ENCODE assay signal across 8 mouse cellular contexts in genomic region chr12:56697011-56697740, GRCm38 (mm10). TPM values are rescaled to one million over a fixed set of nuclear protein-coding genes. Genes with fewer than 3 reads are reported as not detected.
DNase-seq lines count a peak whose midpoint lies in the region; ATAC-seq and TF ChIP-seq lines count a peak whose summit lies in the region.
"Had no signal": no experiment of that assay in that cellular context is flagged by ENCODE, and none has a peak within 500 bp of the region (broad histone marks: within the 10 kb centered on the region; RNA-seq: fewer than 3 reads in every experiment).

No protein-coding gene starts in this region.

- no peaks in the 10 kb centered on the region for H3K36me3 ChIP-seq in lung, postnatal 0 days (ENCODE audit: insufficient read depth, low read length)
- no peaks in the 10 kb centered on the region for H3K36me3 ChIP-seq in embryonic facial prominence, embryonic 13.5 days
- H3K36me3 ChIP-seq in limb, embryonic 12.5 days: no peaks in the 10 kb centered on the region
- no peaks in the 10 kb centered on the region for H3K36me3 ChIP-seq in stomach, embryonic 16.5 days (ENCODE audit: control insufficient read depth, insufficient read depth, low read length)

- peaks cover 91% of the 10 kb centered on the region for H3K27me3 ChIP-seq in lung, postnatal 0 days (replicated peaks; ENCODE audit: insufficient read depth, low read length)
- H3K27me3 ChIP-seq in embryonic facial prominence, embryonic 13.5 days: peaks cover 91% of the 10 kb centered on the region
- peaks cover 87% of the 10 kb centered on the region for H3K27me3 ChIP-seq in limb, embryonic 12.5 days
- peaks cover 75% of the 10 kb centered on the region for H3K27me3 ChIP-seq in stomach, embryonic 16.5 days (ENCODE audit: control insufficient read depth, insufficient read depth, low read length)

- no peak for ATAC-seq in lung, postnatal 0 days
- peak; percentile 17; the same call in 1 of the 2 replicates for ATAC-seq in embryonic facial prominence, embryonic 13.5 days (ENCODE audit: insufficient number of reproducible peaks, insufficient read depth, low FRiP score, low TSS enrichment, low read depth)
- ATAC-seq in limb, embryonic 12.5 days (ENCODE audit: insufficient number of reproducible peaks, insufficient read depth, low FRiP score, low TSS enrichment, low read depth): peak; percentile 8; the same call in 1 of the 2 replicates
- no peak for ATAC-seq in stomach, embryonic 16.5 days (ENCODE audit: insufficient read depth, low FRiP score)

- no peak overlapping the region for H3K27ac ChIP-seq in lung, postnatal 0 days (ENCODE audit: low read length)
- H3K27ac ChIP-seq in embryonic facial prominence, embryonic 13.5 days: peak overlapping the region; percentile 77
- H3K27ac ChIP-seq in limb, embryonic 12.5 days: peak overlapping the region; percentile 45; the same call in 1 of the 2 replicates
- H3K27ac ChIP-seq in stomach, embryonic 16.5 days (ENCODE audit: low read length): no peak overlapping the region
- H3K27ac ChIP-seq: macrophage had no signal

- TF ChIP-seq EP300 in lung, postnatal 0 days (IDR thresholded peaks at IDR 0.05): no peak

- WGBS in lung, postnatal 0 days: 3% methylated on average over 36 of the region's 36 CpGs
- WGBS in embryonic facial prominence, embryonic 13.5 days: under 1% methylated on average over 36 of the region's 36 CpGs
- 1% methylated on average over 36 of the region's 36 CpGs for WGBS in limb, embryonic 12.5 days
- under 1% methylated on average over 36 of the region's 36 CpGs for WGBS in stomach, embryonic 16.5 days

- H3K4me2 ChIP-seq in lung, postnatal 0 days (replicated peaks; ENCODE audit: low read depth, low read length): peak overlapping the region; percentile 58
- H3K4me2 ChIP-seq in embryonic facial prominence, embryonic 13.5 days: peak overlapping the region; percentile 63
- H3K4me2 ChIP-seq in limb, embryonic 12.5 days: peak overlapping the region; percentile 67
- peak overlapping the region; percentile 66 for H3K4me2 ChIP-seq in stomach, embryonic 16.5 days (ENCODE audit: low read depth, low read length)

- TF ChIP-seq CTCF in lung, postnatal 0 days (IDR thresholded peaks at IDR 0.05): no peak

- H3K4me1 ChIP-seq in lung, postnatal 0 days (ENCODE audit: insufficient read depth, low read depth, low read length): peaks cover 14% of the 10 kb centered on the region; the same call in 1 of the 2 replicates
- peaks cover 29% of the 10 kb centered on the region for H3K4me1 ChIP-seq in embryonic facial prominence, embryonic 13.5 days
- peaks cover 40% of the 10 kb centered on the region for H3K4me1 ChIP-seq in limb, embryonic 12.5 days (replicated peaks)
- peaks cover 17% of the 10 kb centered on the region for H3K4me1 ChIP-seq in stomach, embryonic 16.5 days (ENCODE audit: control insufficient read depth, insufficient read depth, low read length)

- H3K9ac ChIP-seq in lung, postnatal 0 days (replicated peaks; ENCODE audit: low read depth): no peak overlapping the region
- peak overlapping the region; percentile 76 for H3K9ac ChIP-seq in embryonic facial prominence, embryonic 13.5 days
- H3K9ac ChIP-seq in limb, embryonic 12.5 days (replicated peaks): peak overlapping the region; percentile 61
- H3K9ac ChIP-seq in stomach, embryonic 16.5 days (ENCODE audit: low read length): peak overlapping the region; percentile 61; the same call in 1 of the 2 replicates

- H3K4me3 ChIP-seq in lung, postnatal 0 days (ENCODE audit: low read depth, low read length): peak overlapping the region; percentile 30; the same call in 1 of the 2 replicates
- H3K4me3 ChIP-seq in embryonic facial prominence, embryonic 13.5 days: peak overlapping the region; percentile 49
- H3K4me3 ChIP-seq in limb, embryonic 12.5 days (replicated peaks): peak overlapping the region; percentile 47
- H3K4me3 ChIP-seq in stomach, embryonic 16.5 days (replicated peaks; ENCODE audit: low read length): peak overlapping the region; percentile 50

- no peaks in the 10 kb centered on the region for H3K9me3 ChIP-seq in lung, postnatal 0 days (ENCODE audit: low read length)
- no peaks in the 10 kb centered on the region for H3K9me3 ChIP-seq in embryonic facial prominence, embryonic 13.5 days
- no peaks in the 10 kb centered on the region for H3K9me3 ChIP-seq in limb, embryonic 12.5 days
- H3K9me3 ChIP-seq in stomach, embryonic 16.5 days (replicated peaks; ENCODE audit: control insufficient read depth, low read length): no peaks in the 10 kb centered on the region

- no peak for DNase-seq in lung, postnatal 0 days (ENCODE audit: low spot score)
- DNase-seq in lung, postnatal 36 days: no peak
- DNase-seq in thymus, postnatal 14 days: no peak
- no peak for DNase-seq in adrenal gland, adult (ENCODE audit: inconsistent age in 2 of 2, low spot score in 1 of 2)

RNA-seq across cellular contexts. Expression of gene Pax9, which starts 5.6 kb away (rescaled TPM):
- 0.05 and 0.11 TPM in 2 replicates for polyA plus RNA-seq in lung, postnatal 0 days (2015; fragmentation: Nextera tagmentation; extraction: Ambion mirVana)
- 13.5 and 17.7 TPM in 2 replicates for polyA plus RNA-seq in embryonic facial prominence, embryonic 13.5 days (2015; fragmentation: Nextera tagmentation; extraction: Ambion mirVana)
- 6.0 and 9.6 TPM in 2 replicates for polyA plus RNA-seq in limb, embryonic 12.5 days (2016; fragmentation: Nextera tagmentation; extraction: Ambion mirVana)
- polyA plus RNA-seq in stomach, embryonic 16.5 days (2015; fragmentation: Nextera tagmentation; extraction: Ambion mirVana): 2.8 and 3.9 TPM in 2 replicates
- polyA plus RNA-seq: macrophage had no signal

Comparison
In these comparisons a context has a peak if more than half of its experiments do, and no peak if none do; other contexts are left out.
1. ATAC-seq: peak in embryonic facial prominence, embryonic 13.5 days (single experiment) and limb, embryonic 12.5 days (single experiment); none in lung, postnatal 0 days (single experiment) and stomach, embryonic 16.5 days (single experiment).
2. H3K27ac ChIP-seq: peak in embryonic facial prominence, embryonic 13.5 days (single experiment) and limb, embryonic 12.5 days (single experiment); none in lung, postnatal 0 days (single experiment) and stomach, embryonic 16.5 days (single experiment).
3. Peak in every context shown above with its lines, with median percentiles within 50 percentile points of each other: H3K4me2 ChIP-seq and H3K4me3 ChIP-seq.